23 mouse cellular contexts compared by ENCODE assay signal in genomic region chr11:100584561-100584961, GRCm38 (mm10). TPM values are rescaled to one million over a fixed set of nuclear protein-coding genes. Genes with fewer than 3 reads are reported as not detected.
DNase-seq lines count a peak whose midpoint lies in the region; ATAC-seq and TF ChIP-seq lines count a peak whose summit lies in the region.
"Had no signal": no experiment of that assay in that cellular context is flagged by ENCODE, and none has a peak within 500 bp of the region (broad histone marks: within the 10 kb centered on the region; RNA-seq: fewer than 3 reads in every experiment).

No protein-coding gene starts in this region.

- TF ChIP-seq CTCF in gastrocnemius, adult 2 months (IDR thresholded peaks at IDR 0.05): no peak

- no peaks in the 10 kb centered on the region for H3K4me1 ChIP-seq in intestine, embryonic 16.5 days (ENCODE audit: control insufficient read depth, insufficient read depth, low read length)
- no peaks in the 10 kb centered on the region for H3K4me1 ChIP-seq in limb, embryonic 10.5 days
- H3K4me1 ChIP-seq: embryonic facial prominence, embryonic 13.5 days had no signal

- DNase-seq in gastrocnemius, adult 2 months: no peak
- DNase-seq in gastrocnemius, adult 8-10 months (ENCODE audit: low spot score in 2 of 2): no peak
- DNase-seq in CD4-positive helper T cell, adult 2 months (ENCODE audit: low read depth, low spot score): peak; percentile 43
- DNase-seq in splenic B cell, adult 2 months (ENCODE audit: low read depth, low spot score): peak; percentile 72
- DNase-seq in kidney, postnatal 25 days: no peak
- no peak for DNase-seq in limb, embryonic 10.5 days (ENCODE audit: low spot score)
- DNase-seq: adrenal gland, adult 2 months; cerebellum, adult 11-12 months; gastrocnemius, postnatal 25 days; kidney, adult 18-20 months; kidney, postnatal 10 days; layer of hippocampus, adult 9-11 months; liver; lung, embryonic 14.5 days; midbrain, embryonic 14.5 days had no signal

- H3K27me3 ChIP-seq in splenic B cell, adult 2 months (ENCODE audit: control insufficient read depth, insufficient read depth, low read length, poor library complexity, severe bottlenecking): no peaks in the 10 kb centered on the region
- no peaks in the 10 kb centered on the region for H3K27me3 ChIP-seq in intestine, embryonic 16.5 days (replicated peaks; ENCODE audit: control insufficient read depth, insufficient read depth, low read length)
- no peaks in the 10 kb centered on the region for H3K27me3 ChIP-seq in limb, embryonic 10.5 days (ENCODE audit: low read depth, poor library complexity, severe bottlenecking)
- H3K27me3 ChIP-seq: embryonic facial prominence, embryonic 13.5 days; hindbrain, embryonic 15.5 days; Patski had no signal

- peak; percentile 45 for ATAC-seq in common myeloid progenitor, adult 5-6 weeks (replicated peaks; ENCODE audit: low read depth, poor library complexity, severe bottlenecking)
- ATAC-seq in intestine, embryonic 16.5 days: no peak
- ATAC-seq: Patski had no signal

- WGBS in intestine, embryonic 16.5 days: 89% methylated on average over 7 of the region's 7 CpGs
- 92% methylated on average over 7 of the region's 7 CpGs for WGBS in limb, embryonic 10.5 days

- intact Hi-C loops in gastrocnemius, adult 2 months (cut with DNase I): no loop called here

- peak overlapping the region; percentile 53; the same call in 1 of the 2 replicates for H3K27ac ChIP-seq in gastrocnemius, adult 2 months
- H3K27ac ChIP-seq in intestine, embryonic 16.5 days (ENCODE audit: low read length): no peak overlapping the region
- H3K27ac ChIP-seq in limb, embryonic 10.5 days: no peak overlapping the region
- H3K27ac ChIP-seq: embryonic facial prominence, embryonic 13.5 days; hindbrain, embryonic 15.5 days; macrophage had no signal

- H3K4me2 ChIP-seq in intestine, embryonic 16.5 days (ENCODE audit: low read depth, low read length): no peak overlapping the region
- H3K4me2 ChIP-seq: embryonic facial prominence, embryonic 13.5 days; heart, embryonic 11.5 days; hindbrain, embryonic 15.5 days; lung, embryonic 14.5 days had no signal

- no peaks in the 10 kb centered on the region for H3K9me3 ChIP-seq in intestine, embryonic 16.5 days (ENCODE audit: control insufficient read depth, low read length)
- no peaks in the 10 kb centered on the region for H3K9me3 ChIP-seq in limb, embryonic 10.5 days (replicated peaks)
- H3K9me3 ChIP-seq: embryonic facial prominence, embryonic 13.5 days; hindbrain, embryonic 15.5 days had no signal

- no peak overlapping the region for H3K9ac ChIP-seq in intestine, embryonic 16.5 days (ENCODE audit: low read depth, low read length)
- H3K9ac ChIP-seq: embryonic facial prominence, embryonic 13.5 days; hindbrain, embryonic 15.5 days; lung, embryonic 14.5 days had no signal

- H3K36me3 ChIP-seq in splenic B cell, adult 2 months (ENCODE audit: control insufficient read depth, insufficient read depth, low read length, poor library complexity, severe bottlenecking): peaks cover 11% of the 10 kb centered on the region
- peaks cover 23% of the 10 kb centered on the region for H3K36me3 ChIP-seq in intestine, embryonic 16.5 days (ENCODE audit: control insufficient read depth, insufficient read depth, low read length)
- peaks cover 100% of the 10 kb centered on the region for H3K36me3 ChIP-seq in limb, embryonic 10.5 days

- H3K4me3 ChIP-seq in gastrocnemius, adult 2 months: no peak overlapping the region
- no peak overlapping the region for H3K4me3 ChIP-seq in intestine, embryonic 16.5 days (ENCODE audit: low read length)
- no peak overlapping the region for H3K4me3 ChIP-seq in limb, embryonic 10.5 days
- H3K4me3 ChIP-seq: embryonic facial prominence, embryonic 13.5 days; hindbrain, embryonic 15.5 days; myocyte had no signal

RNA-seq across cellular contexts. Expression of gene Cnp, which starts 9.9 kb away (rescaled TPM):
- total RNA-seq in gastrocnemius, adult 2 months (2021): 1 to 10 TPM; 3.2 to 4.4 TPM
- total RNA-seq in gastrocnemius, adult 8-10 months (2022): 1 to 10 TPM; 2.3 to 5.5 (median 4.2) TPM
- total RNA-seq in common myeloid progenitor, adult 5-6 weeks (2017): 34.8 and 36.4 TPM in 2 replicates
- polyA plus RNA-seq in intestine, embryonic 16.5 days (2015; fragmentation: Nextera tagmentation; extraction: Ambion mirVana): 27.7 and 28.4 TPM in 2 replicates
- 13.1 and 23.0 TPM in 2 replicates for polyA plus RNA-seq in limb, embryonic 10.5 days (2016; fragmentation: Nextera tagmentation; extraction: Ambion mirVana)

RNA-seq across cellular contexts. Expression of gene Nkiras2, which starts 34.5 kb away (rescaled TPM):
- total RNA-seq in gastrocnemius, adult 2 months (2021): 10 to 100 TPM; 15.3 to 21.9 TPM
- 10 to 100 TPM; 18.1 to 18.9 (median 18.6) TPM for total RNA-seq in gastrocnemius, adult 8-10 months (2022)
- total RNA-seq in common myeloid progenitor, adult 5-6 weeks (2017): 14.0 and 16.2 TPM in 2 replicates
- polyA plus RNA-seq in intestine, embryonic 16.5 days (2015; fragmentation: Nextera tagmentation; extraction: Ambion mirVana): 80.8 and 83.6 TPM in 2 replicates
- polyA plus RNA-seq in limb, embryonic 10.5 days (2016; fragmentation: Nextera tagmentation; extraction: Ambion mirVana): 86.2 and 95.5 TPM in 2 replicates

RNA-seq across cellular contexts. Expression of gene Dnajc7, which starts 35.4 kb away (rescaled TPM):
- 100 to 1,000 TPM; 116 TPM for total RNA-seq in gastrocnemius, adult 2 months (2021)
- 100 to 1,000 TPM in 2 of 4 experiments, 10 to 100 TPM in 2; 79.4 to 106 (median 95.5) TPM for total RNA-seq in gastrocnemius, adult 8-10 months (2022)
- total RNA-seq in common myeloid progenitor, adult 5-6 weeks (2017): 91.4 and 211 TPM in 2 replicates
- 171 and 184 TPM in 2 replicates for polyA plus RNA-seq in intestine, embryonic 16.5 days (2015; fragmentation: Nextera tagmentation; extraction: Ambion mirVana)
- 256 and 281 TPM in 2 replicates for polyA plus RNA-seq in limb, embryonic 10.5 days (2016; fragmentation: Nextera tagmentation; extraction: Ambion mirVana)

RNA-seq across cellular contexts. Expression of gene Ttc25, which starts 39.2 kb away (rescaled TPM):
- under 1 TPM; 0.10 to 0.31 TPM for total RNA-seq in gastrocnemius, adult 2 months (2021)
- total RNA-seq in gastrocnemius, adult 8-10 months (2022): under 1 TPM; 0.09 to 0.51 (median 0.24) TPM
- total RNA-seq in common myeloid progenitor, adult 5-6 weeks (2017): 0.05 TPM in 1 of 2 replicates, not detected in the other
- 0.24 and 0.45 TPM in 2 replicates for polyA plus RNA-seq in intestine, embryonic 16.5 days (2015; fragmentation: Nextera tagmentation; extraction: Ambion mirVana)
- polyA plus RNA-seq in limb, embryonic 10.5 days (2016; fragmentation: Nextera tagmentation; extraction: Ambion mirVana): 1.1 and 1.2 TPM in 2 replicates

RNA-seq across cellular contexts. Expression of gene Acly, which starts 56.8 kb away (rescaled TPM):
- total RNA-seq in gastrocnemius, adult 2 months (2021): 10 to 100 TPM; 10.3 to 19.0 TPM
- 1 to 10 TPM; 6.9 to 8.5 (median 8.0) TPM for total RNA-seq in gastrocnemius, adult 8-10 months (2022)
- 85.6 and 95.4 TPM in 2 replicates for total RNA-seq in common myeloid progenitor, adult 5-6 weeks (2017)
- polyA plus RNA-seq in intestine, embryonic 16.5 days (2015; fragmentation: Nextera tagmentation; extraction: Ambion mirVana): 131 and 132 TPM in 2 replicates
- polyA plus RNA-seq in limb, embryonic 10.5 days (2016; fragmentation: Nextera tagmentation; extraction: Ambion mirVana): 260 and 263 TPM in 2 replicates

Comparison
In these comparisons a context has a peak if more than half of its experiments do, and no peak if none do; other contexts are left out.
1. DNase-seq: peak in CD4-positive helper T cell, adult 2 months (single experiment) and splenic B cell, adult 2 months (single experiment); none in gastrocnemius, adult 2 months (single experiment), gastrocnemius, adult 8-10 months (0 of 2), kidney, postnatal 25 days (0 of 2) and limb, embryonic 10.5 days (single experiment).